Mouse (Mus musculus): Measurements from ENCODE around the gene Dpyd.

DNA sequence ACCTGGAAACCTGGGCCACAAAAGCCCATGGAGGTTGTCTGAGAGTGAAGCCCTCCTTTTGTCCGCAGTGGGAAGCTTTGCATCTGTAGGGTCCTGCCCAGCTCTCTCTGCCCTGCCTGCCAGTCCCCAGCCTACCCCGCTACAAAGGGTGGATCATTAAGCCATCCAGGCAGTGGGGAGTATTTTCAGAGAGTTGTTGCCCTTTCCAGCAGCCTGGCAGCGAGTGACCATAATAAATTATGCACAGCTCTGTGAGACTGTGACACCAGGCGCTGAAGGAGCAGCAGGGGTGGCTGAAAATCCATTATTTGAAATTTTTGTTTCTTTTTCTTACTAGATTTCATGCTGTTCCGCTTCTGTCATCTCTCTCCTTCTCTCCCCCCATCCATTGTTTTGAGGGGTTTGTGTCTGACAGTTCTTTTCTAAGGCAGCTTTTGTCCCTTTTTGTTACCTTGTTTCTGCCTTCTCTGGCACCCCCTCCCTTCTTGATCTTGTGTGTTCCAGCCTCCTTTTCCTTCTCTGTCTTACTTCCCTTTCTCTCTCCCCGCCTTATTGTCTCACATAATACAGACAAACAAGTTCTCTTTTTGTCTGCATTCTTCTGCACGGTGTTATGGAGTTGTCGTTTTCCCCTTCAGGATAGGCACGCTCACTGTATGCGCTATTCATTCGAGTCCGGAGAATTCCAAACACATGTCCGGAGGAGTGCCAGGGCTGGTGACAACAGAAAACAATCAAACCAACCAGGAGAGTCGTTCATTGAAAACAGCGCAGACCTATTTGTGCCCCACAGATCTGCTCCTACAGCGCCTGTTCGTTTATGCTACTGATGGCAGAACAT, 592.9 kb downstream of the Dpyd start:
- no peak for TF ChIP-seq CTCF (IDR thresholded peaks at IDR 0.05; ENCODE audit: low read depth)
- no peak for TF ChIP-seq EP300 (IDR thresholded peaks at IDR 0.05; ENCODE audit: low read depth)
